Mouse (Mus musculus) heart, postnatal 0 days (tissue): Measurements from ENCODE around the gene Bbs10.

Source experiments
- CTCF ChIP-seq: IDR thresholded peaks from 2 replicates; pipeline ENCODE4 v1.5.1; 2016; ENCODE audit warnings: antibody characterized with exemption, control low read depth, low read depth
- EP300 ChIP-seq: IDR thresholded peaks from 2 replicates; pipeline ENCODE4 v1.6.1; 2016; ENCODE audit warnings: antibody characterized with exemption, low read depth

GRCm38 (mm10) chr10:111320579-111320978 lies 22.1 kb downstream of the Bbs10 start:
- no peak for TF ChIP-seq CTCF
- TF ChIP-seq EP300, result no peak
